Mouse (Mus musculus) T-helper 2 cell (primary cell): ENCODE measurements around the gene Nrsn1.
"Not testable (repeated sequence)": the region's sequence is repeated elsewhere in the genome, so short reads cannot be mapped to it uniquely, and the experiment has no call there.

ENCODE experiments used
- in situ Hi-C: fragments of 300-600 bp; cut with MboI, MseI; formaldehyde crosslinking; loops from one replicate; pipeline ENCODE4 v1.15.1; 2025; ENCODE audit warnings: high pct_unique_total_duplicates

Nrsn1 gene

DNA sequence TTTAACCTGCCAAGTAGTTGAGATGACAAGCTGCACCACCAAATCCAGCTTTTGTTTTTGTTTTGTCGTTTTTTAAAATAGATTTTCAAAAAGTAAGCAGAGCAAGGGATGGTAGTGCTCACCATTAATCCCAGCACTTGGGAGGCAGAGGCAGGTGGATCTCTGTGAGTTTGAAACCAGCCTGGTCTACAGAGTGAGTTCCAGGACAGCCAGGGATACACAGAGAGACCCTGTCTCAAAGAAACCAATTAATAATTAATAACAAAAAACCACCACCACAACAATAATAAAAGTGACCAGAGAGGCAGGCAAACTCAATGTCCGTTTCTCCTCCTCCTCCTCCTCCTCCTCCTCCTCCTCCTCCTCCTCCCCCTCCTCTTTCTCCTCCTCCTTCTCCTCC is at the start of gene Nrsn1:
Nrsn1 (minus strand) TSS at position 101 of the 400 bp plus-strand sequence.
- in situ Hi-C loops = not testable (repeated sequence)

DNA sequence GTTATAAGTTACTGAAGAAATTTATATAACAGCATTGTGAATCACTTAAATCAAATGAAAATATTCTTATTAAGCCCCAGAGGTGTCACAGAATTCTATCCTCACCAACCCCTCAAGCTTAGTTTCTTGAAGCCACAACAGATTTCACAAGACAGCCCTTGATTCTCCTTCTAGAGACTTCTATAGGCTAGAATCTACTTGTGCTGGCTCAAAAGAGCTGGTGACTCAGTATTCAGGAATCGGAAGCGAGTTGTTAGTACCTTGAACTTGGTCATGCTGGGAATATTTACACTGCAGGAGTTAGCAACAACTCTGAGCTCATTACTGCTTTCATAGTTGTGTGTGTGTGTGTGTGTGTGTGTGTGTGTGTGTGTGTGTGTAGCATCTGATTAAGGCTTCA is 41.8 kb upstream of the Nrsn1 start:
- in situ Hi-C loops = no loop called here

DNA sequence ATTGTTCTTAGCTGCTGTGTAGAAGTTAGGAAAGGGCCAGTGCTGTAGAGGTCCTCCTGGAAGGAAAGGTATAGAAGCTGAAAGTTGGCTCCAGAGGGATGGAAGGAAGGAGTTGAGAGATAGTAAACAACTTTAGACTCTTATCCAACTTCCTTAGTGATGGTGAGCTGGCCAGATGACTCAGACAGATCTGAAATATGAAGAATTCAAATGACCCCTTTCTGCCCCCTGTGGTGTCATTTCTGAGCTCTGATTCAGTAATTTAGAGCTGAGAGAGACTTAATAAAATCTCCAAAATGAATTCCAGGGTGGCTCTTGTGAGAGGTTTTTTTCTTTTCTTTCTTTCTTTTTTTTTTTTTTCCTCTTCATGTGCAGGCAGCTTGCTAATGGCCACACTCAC is 39.8 kb upstream of the Nrsn1 start:
- in situ Hi-C loops = no loop called here

DNA sequence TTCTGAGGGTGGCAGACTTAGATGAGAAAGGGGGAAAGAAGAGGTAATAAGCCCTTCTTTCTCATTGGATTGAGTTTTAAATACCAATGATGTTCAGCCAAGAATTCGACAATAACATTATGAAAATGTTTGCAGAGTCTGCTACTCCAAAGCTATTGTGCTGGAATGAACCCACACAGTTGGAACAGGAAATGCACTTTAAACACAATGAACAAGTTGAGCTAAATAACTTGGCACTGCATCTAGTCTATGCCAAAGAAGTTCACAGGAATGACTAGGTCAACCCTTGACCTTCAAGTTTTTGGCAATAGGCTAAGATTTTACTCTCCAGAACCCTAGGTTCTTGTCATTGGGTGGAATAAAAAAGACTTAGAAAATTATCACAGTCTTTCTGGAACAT is 18.4 kb upstream of the Nrsn1 start:
- in situ Hi-C loops = loop anchor here (25.0 kb wide), 1 partner anchor 1274 kb away; no protein-coding TSS in a partner anchor

DNA sequence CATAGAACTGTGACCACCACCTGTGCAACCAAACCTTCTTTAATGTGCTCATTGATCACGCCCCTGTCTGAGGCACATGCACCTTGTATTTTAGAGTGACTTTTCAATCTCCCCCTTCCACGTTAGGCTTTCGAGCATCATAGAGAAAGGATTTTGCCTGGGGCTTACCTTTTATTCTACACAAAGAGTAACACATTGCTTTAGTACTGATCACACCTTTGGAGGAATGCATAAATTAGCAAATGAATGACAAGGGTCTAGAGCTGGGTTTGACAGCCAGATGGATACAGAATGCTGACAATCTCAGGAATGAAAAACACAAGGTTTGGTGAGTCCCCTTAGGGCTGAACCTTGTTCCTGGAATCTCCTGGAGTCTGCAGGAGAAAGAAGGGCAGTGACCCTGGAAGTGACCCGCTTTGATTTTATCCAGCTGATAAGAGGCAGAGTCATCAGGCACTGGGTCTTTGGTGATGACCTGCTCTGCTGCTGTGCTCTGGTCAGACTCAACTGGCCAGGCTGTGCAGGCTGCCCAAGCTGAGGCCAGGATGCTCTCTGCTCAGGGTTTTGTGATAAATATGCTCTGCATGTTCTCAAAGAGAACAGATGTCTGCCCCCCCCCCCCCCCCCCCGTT is 4.7 kb upstream of the Nrsn1 start:
- in situ Hi-C loops = loop anchor here (25.0 kb wide), 1 partner anchor 1287 kb away; no protein-coding TSS in a partner anchor

DNA sequence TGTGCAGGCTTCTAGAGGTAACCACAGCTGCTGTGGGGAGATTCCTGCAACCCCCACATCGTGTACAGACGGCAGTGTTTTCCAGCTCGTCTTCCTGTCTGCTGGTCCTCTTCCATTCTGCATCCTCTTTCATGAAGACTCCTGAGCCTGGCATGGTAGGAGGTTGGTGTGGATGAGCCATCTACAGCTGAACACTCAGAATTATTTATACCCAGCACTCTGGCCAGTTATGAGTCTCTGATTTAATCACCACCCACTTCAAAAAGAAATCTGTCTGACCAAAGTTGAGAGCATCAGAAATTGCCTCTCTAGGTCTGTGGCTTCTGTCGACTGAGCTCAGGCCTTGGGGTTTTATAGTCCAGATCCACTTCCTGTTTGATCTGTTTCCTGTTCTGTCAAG is 1.9 kb upstream of the Nrsn1 start:
- in situ Hi-C loops = no loop called here

DNA sequence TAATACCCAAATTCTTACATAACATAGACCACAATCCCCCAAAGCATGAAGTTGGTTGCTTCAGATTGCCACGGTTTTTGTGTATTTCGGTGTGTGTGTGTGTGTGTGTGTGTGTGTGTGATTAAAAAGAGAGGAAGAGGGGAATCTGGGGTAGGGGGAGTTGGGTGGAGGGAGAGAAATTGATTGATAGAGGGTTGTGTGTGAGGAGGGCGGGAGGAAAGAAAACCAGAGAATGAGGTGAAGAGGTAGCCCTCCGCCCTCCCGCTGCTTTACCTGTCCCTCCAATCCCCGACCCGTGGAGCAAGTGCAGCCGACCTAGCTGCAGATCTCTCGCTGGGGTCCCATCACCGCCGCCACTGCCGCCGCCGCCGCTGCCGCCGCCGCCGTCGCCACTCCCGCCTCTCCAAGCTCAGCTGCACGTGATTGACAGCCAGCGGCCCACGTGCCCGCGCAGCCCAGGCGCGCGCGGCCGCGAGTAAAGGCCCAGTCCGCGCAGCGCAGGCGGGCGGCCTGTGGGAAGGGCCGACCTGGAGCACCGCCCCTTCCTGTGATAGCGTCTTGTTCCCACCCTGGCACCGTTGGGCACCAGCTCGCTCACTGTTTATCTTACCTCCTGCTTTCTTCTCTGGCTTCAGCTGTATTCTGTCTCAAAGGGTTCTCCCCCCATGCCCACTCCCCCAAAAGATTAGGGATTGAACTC is 583 bp downstream of the Nrsn1 start:
- in situ Hi-C loops = loop anchor here (10.0 kb wide), 1 partner anchor 245 kb away; no protein-coding TSS in a partner anchor

DNA sequence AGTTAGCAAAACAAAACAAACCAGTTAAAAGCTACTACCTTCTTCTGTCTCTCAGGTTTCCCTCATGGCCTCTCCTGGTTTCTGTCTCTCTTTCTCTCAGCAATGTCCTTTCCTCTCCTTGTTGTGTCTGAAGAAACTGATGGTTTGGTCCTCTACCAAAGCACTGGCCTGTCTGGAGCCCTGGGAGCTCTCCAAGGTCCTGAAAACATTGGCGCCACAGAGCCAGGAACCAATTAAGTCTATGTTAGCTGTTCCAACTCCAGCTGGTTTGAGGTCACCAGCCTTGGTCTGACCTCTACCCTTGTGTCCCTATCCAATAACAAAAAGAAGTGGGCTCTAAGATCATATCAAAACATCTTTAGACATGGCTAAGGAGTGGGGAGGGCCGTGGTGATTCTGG is 1.3 kb downstream of the Nrsn1 start:
- in situ Hi-C loops = loop anchor here (10.0 kb wide), 1 partner anchor 246 kb away; no protein-coding TSS in a partner anchor

DNA sequence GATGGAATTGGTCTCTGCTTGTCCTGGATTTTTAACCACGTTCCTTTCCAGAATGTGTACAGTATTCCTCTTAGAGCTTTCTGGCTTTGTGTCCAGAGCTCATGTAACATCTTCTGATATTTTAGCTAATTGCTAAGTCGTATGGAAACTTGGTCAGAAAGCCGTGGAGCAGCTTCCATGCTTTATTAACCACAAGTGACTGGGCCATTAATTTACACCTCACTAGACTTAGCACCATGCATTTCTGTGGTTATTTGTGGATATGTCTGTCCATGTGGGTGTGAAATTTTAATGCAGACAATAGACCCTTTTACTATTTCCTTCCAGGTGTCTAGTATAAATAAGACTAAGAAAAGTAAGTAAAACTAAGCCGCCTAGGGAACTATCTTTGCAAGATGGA is 7.6 kb downstream of the Nrsn1 start:
- in situ Hi-C loops = loop anchor here (10.0 kb wide), 1 partner anchor 252 kb away; no protein-coding TSS in a partner anchor

DNA sequence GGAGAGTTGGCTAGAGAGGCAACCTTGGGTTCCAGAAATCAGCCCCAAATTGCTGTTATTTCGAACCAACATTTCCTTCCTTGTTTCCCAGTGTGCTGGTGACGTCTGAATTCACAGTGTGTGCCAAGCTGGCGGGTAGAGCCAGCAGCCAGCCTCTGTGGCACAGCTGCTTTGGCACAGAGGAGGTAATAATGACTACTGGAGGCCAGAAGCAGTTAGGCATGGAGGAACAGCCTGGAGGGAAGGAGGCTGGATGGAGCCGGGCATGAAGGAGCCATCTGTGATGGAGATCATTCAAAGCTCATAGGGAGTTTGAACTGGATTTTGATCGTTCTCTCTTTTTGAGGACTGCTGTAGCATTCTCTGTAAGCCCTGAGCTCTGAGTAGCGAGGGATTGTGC is 12.7 kb downstream of the Nrsn1 start:
- in situ Hi-C loops = no loop called here

DNA sequence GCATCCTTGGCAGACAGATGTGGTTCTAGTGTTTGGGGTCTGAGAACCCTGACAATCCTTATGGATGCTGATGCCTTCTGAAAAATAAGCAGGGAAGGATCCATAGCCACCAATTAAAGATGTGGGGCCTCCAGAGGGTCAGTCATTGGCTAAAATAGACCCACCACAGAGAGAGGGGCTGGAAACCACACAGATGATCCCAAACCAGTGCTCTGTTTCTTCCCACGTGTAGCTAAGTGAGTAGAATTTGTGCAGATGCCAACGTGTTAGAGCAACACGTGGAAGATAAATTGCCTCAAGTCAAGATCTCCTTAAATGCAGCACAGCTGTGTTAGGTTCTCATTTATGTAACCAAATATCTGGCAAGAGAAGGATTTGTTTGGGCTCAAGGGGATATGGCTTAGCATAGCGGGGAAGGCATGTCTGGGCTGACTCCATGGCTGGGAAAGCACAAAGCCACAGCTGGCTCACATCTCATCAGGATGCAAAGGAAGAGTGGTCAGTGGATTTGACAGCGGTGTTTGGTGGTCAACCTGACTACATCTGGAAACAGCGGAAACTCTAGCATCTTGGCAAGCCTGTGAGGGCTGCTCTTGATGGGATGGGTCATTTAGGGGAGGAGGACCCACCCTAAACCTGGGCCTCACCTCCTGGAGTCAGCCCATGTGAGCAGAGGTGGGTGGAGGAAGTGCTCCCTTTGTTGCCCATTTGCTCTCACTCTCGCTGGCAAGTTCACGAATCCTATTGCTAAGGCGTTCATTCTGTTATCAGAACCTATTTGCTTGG is 15.6 kb downstream of the Nrsn1 start:
- in situ Hi-C loops = no loop called here

DNA sequence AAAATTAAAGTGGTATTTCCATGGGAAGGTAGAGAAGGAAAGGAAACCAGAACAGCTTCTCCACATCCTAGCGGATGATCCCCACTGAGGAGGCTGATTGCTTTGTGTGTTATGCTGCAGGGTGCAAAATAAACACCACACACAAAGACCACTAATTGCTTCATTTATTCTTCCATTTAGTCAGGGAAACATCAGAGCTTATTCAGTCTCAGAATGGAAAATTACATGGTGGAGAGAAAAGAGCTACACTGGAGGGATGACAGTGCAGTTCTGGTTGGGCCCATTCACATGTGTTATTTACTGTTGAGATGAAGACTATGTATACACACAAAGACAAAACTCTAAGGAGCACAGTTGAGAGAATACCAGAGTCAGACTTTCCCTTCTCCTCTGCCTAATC is 18.4 kb downstream of the Nrsn1 start:
- in situ Hi-C loops = no loop called here

DNA sequence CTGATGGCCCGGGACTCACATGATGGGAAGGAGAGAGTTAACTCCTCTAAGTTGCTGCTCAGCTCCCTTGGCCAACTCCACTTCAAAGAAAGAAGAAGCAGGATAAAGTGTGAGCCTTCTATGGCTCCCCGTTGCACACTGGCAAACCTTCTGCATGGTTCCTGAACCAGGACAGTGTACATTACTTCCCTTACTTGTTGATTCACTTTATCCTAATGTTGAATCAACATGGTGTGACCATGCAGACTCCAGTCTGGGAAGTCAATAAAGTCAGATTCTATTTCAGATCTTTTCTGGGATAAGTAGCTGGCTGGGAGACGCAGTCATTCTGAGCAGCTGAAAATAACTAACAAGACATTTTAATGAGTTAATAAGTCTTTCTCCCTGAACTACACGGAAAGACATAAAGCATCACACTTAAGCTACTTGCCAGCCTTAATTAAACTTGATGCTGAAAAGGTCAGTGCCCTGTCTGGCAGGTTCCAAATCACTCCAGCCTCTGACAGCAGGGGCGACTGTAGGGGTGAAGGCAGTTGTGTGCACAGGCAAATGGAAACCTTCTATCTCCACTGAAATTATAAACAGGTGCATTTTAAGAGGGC is 50.0 kb downstream of the Nrsn1 start:
- in situ Hi-C loops = no loop called here

DNA sequence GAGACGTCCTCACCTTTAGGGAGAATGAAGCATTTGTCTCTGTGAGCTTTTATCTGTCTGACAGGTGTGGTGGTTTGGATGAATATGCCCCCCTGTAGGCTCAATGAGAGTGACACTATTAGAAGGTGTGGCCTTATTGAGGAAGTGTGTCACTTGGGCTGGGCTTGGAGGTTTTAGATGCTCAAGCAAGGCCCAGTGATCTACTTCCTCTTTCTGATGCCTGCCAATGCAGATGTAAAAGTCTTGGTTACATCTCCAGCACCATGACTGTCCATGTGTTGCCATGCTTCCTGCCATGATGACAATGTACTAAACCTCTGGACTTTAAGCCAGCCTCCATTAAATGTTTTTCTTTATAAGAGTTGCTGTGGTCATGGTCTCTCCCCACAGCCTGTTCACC is 51.9 kb downstream of the Nrsn1 start:
- in situ Hi-C loops = loop anchor here (10.0 kb wide), 1 partner anchor 1506 kb away; no protein-coding TSS in a partner anchor

DNA sequence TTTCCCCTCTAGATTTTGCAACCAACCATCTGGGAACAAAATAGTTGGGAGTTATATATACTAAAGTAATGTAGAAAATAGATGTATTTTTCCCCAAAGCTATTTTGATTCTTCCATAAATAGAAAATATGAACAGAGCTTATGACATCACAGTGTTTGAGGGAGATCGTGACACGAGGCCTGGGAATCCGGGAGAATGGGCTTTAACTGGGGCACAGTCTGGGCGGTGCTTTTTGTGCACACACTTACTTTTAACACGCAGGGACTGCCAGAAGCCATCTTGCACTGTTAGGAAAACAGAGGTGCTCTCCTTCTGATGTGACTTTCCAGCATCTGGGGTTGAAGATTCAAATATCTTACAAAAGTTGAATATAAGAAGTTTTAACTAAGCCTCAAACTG is 63.4 kb downstream of the Nrsn1 start:
- in situ Hi-C loops = no loop called here
